Mouse (Mus musculus) hindlimb bud, embryonic 11.5 days (tissue): ENCODE results near the gene Gm44503.

Source experiments
- DNase-seq: peaks from one replicate; pipeline ENCODE4 v3.0.0-alpha.2; 2012; ENCODE audit warnings: low read depth, low spot score; ENCODE audit errors: extremely low spot score

The Gm44503 gene

DNA sequence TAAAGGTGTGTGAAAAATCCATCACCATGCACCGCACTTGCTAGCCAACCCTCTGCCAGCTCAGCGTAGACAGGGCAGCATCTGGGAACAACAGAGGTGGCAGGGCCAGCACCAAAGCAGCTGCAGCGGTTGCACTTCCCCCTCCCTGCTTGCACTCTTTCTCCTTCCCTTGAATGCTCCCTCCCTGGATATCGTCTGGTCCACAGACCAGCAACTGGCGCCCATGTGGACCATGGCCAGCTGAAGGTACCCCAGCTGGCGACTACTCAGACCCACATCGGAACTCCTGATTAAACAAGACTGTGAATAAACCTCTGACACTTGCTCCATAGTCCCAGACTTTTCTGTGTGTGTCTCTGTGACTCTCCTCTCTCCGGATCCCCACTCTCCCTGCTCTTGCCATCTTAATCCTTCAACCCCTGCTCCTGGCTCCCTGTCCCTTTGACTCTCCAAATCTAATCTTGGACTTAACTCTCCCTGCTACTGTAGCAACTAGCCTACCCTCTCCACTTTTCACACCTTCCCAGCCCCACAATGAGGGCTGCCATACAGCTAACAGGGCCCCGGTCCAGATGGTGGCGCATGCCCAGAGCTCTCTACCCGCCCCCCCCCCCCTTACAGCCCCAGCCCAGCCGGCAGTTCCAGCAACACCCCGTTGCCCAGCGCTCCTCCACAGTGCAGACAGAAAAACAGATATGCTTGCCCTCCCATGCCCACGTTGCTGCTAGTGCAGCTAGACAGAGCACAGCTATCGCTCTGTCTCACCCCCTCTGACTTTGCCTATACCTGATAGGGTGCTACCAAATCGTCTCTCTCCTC lies 67.4 kb downstream of the Gm44503 start:
- no peak for DNase-seq

DNA sequence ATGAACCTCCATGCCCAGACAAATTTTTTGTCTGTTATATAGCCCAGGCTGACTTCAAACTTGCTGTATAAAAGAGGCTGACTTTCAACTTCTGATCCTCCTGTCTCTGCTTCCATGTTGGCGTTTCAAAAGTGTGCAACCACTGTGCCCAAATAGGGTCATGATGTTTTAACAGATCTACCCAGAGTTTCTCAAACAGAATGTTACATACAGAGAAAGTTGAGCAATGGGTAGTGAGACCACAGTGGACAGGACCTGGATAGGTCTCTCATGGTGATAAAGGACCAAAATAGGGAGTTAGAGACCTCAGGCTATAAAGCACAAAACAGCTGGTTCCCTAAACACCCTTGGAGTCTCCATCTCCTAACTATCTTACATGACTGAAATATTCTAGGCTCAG lies 71.8 kb downstream of the Gm44503 start:
- no peak for DNase-seq

DNA sequence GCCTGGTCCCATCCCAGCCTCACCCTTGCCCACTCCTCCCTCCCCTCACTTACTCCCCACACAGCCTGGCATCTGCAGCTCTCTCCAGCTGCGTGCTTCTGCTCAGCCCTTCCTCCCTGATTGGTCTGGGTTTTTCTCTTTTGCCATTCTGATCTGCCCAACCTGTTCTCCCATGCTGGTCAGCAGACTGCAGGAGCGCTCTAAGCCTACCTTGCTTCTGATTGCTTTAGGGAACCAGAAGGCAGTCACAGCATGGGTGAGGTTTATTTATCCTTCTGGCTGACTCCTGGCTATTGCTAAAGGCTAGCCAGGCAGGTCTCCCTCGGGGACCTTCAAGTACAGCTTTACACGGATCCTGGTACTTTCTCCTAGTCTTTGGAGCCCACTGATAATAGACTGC lies 72.8 kb downstream of the Gm44503 start:
- no peak for DNase-seq

DNA sequence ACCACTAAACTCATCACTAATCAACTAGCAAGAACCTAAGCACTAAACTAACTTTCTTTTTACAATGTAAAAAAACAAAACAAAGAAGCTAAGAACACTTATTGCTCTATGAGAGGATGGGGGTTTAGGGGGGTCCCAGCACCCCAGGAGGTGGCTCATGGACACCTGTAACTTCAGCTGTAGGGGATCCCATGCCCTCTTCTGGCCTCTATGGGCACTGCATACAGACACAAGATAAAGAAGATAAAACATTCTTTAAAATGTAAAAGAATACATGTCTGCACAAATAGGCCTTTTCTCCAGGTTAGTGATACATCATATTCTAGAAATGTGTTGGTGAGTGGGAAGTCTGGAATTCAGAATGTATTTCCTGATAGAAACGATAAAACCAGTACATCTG lies 74.8 kb downstream of the Gm44503 start:
- no peak for DNase-seq

DNA sequence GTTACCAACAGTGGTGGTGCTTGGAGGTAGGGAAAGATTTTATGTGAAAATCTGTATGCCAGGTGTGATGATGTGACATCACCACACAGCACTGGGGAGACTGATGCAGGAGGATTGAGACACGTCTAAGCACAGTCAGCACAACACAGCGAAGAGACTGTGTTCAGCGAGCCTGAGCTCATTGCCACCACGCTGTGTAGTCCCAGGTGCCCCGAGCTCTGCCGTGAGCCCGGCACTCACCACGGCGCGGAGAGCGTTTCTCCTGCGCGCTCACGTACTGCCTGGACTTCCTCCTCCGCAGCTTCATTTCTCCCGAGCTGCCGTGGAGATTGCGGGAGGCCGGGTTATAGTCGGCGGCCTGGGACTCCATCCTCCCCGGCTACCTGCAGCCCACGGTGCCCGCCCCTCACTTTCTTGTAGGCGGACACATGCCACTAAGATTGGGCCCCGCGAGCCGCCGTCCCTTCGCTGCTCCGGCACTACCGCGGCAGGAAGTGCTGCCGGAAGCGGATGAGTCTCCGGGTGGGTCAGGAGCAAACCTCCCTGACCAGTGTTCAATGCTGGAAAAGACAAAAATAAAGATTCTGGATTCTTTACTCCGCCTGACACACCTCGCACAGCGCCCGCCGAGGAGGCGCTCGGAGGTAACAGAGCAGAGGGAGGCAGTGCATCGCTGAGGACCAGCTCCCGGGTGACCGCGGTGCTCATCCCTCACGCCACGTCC lies 80.7 kb downstream of the Gm44503 start:
- DNase-seq = no peak

DNA sequence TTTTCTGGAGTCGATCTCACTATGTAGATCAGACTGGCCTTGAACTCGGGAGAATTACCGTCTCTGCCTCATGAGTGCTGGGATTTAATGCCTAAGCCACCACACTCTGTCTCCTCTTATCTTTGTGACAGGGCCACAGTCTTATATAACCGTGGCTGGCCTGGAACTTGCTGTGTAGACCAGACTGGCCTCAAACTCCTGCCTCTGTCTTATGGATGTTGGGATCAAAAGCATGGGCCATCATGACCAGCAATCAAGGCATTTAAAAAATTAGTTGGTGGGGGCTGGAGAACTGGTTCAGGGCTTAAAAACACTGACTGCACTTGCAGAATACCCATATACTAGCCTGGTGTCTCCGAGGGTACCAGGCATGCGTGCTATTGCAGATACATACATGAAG lies 81.4 kb downstream of the Gm44503 start, which contains the start of gene Pigb:
Pigb (minus strand) TSS at position 299 of the 400 bp plus-strand sequence.
- DNase-seq = no peak

DNA sequence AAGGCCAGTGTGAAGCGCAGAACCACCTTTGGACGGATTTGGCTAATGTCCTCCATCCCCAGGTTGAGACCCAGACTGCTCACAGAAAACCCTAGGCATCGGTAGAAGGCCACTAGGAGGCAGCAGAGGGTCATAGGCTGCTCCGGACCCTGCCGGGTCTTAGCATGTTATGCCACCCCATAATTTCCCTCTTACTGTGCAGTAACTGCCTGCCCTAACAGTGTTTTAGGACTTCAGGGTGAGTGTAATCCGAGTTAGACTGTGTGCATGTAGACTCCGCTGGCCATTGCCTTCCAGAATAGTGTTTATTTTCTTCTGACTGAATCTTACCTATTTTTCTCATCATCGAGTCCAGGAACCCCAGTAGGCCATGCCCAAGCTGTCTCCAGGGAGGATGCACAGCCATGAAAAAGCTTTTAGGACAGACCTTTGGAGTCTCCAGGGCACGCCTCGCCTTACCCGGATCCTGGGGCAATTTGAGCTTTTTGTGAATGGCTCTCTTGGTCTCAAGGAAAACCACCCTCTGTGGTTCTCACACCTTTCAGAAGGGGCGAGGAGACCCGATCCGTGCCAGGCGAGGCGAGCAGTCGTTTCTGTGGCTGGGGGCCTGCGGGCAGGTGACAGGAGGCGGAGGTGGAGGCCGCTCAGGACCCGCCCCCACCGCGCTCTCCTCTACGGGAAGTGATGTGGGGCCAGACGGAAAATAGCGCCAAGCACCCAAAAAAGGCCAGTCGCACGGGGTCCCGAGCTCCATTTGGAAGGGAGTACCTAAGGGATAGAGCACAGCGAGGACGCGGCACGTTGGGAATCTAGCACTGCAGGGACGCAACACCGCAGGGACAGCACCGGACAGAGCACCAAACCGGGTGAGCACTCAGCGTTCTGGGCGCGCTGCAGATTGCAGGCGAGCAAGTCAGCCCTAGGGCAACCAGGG lies 85.8 kb downstream of the Gm44503 start, which contains the start of gene Rab27a:
Rab27a (plus strand) TSS at position 709 of the 934 bp plus-strand sequence.
- peak; percentile 76 for DNase-seq

DNA sequence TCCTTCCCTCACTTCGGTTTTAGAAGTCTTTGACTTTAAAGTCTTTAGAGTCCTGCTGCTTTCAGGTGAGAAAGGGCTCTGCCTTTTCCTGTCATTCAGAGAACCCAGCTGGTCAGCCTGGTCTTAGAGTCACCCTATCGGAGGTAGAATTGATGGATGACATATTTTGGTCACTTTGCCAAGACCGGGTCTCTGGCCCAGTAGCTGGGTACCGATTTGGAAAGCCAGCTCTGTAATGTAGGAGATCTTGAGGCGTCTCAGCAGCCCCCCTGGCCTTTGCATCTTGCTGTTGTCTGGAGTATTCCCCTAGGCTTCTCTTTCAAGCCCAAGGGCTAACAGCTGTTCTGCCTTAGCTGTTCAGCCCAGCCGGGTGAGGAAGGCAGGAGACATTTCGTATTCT lies 86.6 kb downstream of the Gm44503 start:
- DNase-seq = no peak

DNA sequence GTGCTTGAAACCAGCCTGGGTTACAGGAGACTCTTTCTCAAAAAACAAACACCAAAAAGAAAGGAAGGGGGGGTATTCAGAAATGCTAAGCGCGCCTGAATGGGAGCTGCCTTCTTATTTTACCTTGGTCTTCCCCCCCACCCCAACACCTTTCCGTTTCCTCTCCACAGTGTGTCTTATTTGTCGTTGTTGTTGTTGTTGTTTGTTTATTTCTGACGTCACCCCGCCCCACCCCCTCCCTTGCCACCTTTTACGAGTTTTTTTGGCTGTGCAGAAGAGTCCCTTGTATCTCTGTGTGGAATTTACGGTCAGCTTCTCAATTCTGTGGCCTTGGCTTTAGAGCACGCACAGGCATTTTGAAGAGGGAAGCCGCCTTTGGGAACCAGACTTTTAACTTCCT lies 87.1 kb downstream of the Gm44503 start:
- DNase-seq = no peak

DNA sequence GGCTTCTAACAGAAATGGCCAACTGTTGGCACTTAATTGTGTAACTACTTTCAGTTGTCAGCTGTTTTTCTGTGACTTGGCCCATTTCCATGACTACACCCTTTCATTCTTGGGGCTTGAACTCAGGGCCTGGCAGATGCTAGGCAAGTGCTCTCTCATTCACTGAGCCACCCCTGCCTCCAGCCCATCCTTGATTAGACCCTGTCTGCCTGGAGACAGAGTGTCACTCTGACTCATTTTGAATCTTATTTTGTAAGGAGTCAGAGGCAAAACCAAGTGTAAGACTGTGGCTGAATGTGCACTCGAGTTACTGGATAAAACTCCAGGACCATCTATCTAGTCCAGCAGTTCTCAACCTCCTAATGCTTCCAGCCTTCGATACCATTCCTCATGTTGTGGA lies 89.3 kb downstream of the Gm44503 start:
- no peak for DNase-seq

DNA sequence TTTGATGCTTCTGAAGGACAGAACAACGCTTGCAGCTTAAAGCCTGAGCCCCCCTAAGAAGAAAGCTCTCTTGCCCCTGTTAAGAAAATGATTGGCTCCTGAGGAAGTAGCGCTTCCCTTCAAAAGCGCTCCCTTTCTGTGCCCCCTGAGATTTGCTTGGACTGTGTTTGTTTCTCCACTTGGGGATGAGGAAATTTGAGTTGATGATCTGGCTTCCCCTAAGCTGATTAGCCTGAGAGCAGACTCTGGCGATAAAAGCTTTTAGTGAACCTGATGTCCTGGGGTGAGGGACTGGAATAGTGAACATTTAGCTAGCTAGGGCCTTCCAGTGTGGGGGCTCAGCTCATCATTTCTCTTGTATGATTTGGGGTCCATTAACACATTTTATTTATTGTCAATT lies 90.3 kb downstream of the Gm44503 start:
- no peak for DNase-seq

DNA sequence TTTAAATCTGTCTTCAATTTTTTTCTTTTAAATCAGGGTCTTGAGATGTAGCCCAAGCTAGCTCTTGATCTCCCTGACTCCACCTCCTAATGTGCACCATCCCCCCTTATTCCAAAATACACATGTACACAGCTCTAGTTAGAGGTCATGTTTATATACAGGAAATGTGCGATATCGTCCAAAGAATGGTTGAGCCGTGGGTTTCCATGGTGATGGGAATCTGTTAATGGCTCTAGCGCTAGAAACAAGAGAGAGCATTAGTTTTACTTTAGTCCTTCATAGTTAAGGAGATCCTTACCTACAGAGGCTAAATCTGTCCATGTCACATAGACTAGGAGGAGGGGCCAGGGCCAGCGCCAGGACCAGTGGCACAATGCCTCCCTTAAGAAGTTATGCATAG lies 91.2 kb downstream of the Gm44503 start:
- no peak for DNase-seq

DNA sequence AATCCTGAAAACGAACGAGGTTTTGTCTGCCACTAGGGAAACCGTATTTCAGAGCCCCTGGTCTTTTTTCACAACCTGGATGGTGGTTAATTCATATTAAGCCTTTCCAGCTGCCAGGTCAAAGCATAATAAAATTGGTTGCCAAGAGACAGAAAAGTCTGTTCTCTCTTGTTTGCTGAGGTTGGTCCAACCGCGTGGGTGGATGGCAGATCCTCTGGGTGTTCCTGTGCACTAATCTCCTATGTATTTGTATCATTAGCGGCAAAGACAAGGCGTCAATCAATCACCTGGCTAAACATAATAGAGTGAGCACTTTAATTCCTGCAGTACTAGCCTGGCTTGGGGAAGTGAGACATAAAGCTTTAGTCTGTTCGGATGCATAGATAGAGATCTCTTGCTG lies 92.0 kb downstream of the Gm44503 start:
- no peak for DNase-seq

DNA sequence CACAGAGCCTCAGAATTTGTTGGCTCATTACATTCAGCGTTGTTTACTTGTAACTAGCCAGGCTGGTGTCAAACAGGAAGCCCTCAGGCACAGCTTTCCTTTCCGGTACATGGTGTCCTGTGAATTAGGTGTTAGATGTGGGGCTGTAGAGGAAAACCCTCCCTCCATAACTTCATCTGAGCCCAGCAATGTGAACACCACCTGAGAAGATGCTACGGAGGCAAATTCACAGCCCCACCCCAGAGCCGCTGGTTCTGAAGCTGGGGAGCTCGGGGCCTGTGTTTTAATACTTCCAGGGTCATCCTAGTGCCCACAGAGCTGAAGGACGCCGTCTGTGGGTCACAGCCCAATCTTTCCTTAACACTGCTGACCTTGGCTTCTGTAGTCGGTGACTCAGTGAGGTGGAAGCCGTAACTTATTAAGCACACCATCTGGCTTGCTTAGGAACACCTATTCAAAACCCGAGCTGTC lies 96.8 kb downstream of the Gm44503 start:
- DNase-seq = no peak

DNA sequence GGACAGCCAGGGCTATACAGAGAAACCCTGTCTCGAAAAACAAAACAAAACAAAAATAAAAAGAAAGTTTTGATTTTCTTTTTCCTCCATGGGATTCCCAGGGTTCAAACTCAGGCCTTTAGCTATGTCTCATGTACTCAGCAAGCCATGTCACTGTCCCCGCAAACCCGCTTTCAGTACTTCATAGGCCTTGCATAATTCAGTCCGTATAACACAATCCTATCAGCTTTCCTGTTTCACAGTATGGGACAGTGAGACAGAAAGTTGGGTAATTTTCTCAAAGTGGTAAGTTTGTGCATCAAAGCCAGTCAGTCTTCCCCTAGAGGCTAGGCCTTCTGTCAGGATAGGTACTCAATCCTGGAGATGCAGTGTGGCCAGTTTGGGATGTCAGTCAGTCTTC lies 100.6 kb downstream of the Gm44503 start:
- no peak for DNase-seq

DNA sequence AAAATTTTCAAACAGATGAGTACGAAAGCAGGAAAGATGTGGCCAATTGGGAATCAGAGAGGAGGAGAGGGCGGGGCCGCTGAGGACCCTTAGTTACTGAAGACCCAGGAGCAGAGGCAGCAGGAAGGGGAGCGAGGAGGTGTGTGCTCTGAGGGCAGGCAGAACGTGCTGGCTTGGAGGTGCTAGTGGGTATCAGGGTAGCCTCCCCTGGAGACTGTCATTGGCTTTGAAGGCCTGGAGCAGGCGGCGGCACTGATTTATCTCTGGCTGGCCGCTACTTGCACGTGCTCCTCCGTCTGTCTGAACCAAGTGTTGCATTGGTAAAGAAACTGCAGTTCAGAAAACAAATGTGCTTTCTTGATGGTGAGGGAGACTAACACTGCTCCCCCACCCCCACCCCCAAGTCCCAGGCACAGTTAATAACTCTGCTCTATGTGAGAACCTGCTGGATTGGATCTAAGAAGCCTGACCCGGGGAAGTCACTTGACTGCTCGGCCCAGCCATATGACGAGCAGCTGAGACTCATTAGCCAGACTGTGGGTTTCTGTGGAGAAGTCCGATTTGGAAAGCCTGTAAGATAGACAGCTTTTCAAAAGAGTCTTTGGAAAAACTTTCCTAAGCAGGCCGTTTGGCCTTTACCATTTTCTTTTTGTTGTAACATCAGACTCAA lies 105.1 kb downstream of the Gm44503 start:
- no peak for DNase-seq
